Mouse (Mus musculus) intestine, embryonic 14.5 days (tissue): ENCODE results near the gene Aldh4a1. TPM values are rescaled to one million over a fixed set of nuclear protein-coding genes. Genes with fewer than 3 reads are reported as not detected.

Experiments
- ATAC-seq: fragments of 200-750 bp; cut with Nextera tagmentation; replicated peaks from 2 replicates; pipeline ENCODE4 v1.8.0; 2017; ENCODE audit warnings: low read depth, moderate number of reproducible peaks, moderate TSS enrichment, moderate library complexity; ENCODE audit not compliant: low FRiP score, low TSS enrichment
- DNase-seq: peaks from one replicate; pipeline ENCODE4 v3.0.0-alpha.2; 2018; ENCODE audit warnings: low spot score
- H3K27ac ChIP-seq: fragments of 300-500 bp; sonication (generic); 2 replicates; pipeline ENCODE4 v1.5.1; 2014; ENCODE audit warnings: low read depth, mild to moderate bottlenecking, control low read depth
- H3K27me3 ChIP-seq: fragments of 300-500 bp; sonication (generic); replicated peaks from 2 replicates; pipeline ENCODE4 v1.6.1; 2014; ENCODE audit warnings: low read length, control low read depth; ENCODE audit not compliant: control insufficient read depth, insufficient read depth
- H3K36me3 ChIP-seq: fragments of 300-500 bp; sonication (generic); 2 replicates; pipeline ENCODE4 v1.6.1; 2014; ENCODE audit warnings: low read length, control low read depth; ENCODE audit not compliant: control insufficient read depth, insufficient read depth
- H3K4me1 ChIP-seq: fragments of 300-500 bp; sonication (generic); replicated peaks from 2 replicates; pipeline ENCODE4 v1.6.1; 2014; ENCODE audit warnings: low read length, control low read depth, mixed read lengths; ENCODE audit not compliant: control insufficient read depth, insufficient read depth
- H3K4me2 ChIP-seq: fragments of 300-500 bp; sonication (generic); 2 replicates; pipeline ENCODE4 v1.6.1; 2014; ENCODE audit warnings: low read length
- H3K4me3 ChIP-seq: fragments of 300-500 bp; sonication (generic); 2 replicates; pipeline ENCODE4 v1.5.1; 2014; ENCODE audit warnings: low read depth, low read length, control low read depth, mixed read lengths
- H3K9ac ChIP-seq: fragments of 300-500 bp; sonication (generic); 2 replicates; pipeline ENCODE4 v1.6.1; 2014; ENCODE audit warnings: mild to moderate bottlenecking, low read length
- H3K9me3 ChIP-seq: fragments of 300-500 bp; sonication (generic); 2 replicates; pipeline ENCODE4 v1.6.1; 2016; ENCODE audit warnings: low read length, control low read depth; ENCODE audit not compliant: control insufficient read depth
- WGBS: fragments of 180-500 bp; shearing (Covaris S2); extraction: QIAGEN DNeasy Blood & Tissue Kit; methylation state at CpG from one replicate; pipeline ENCODE4 v1.1.7; 2014; 5-methylcytosine and 5-hydroxymethylcytosine counted together
- polyA plus RNA-seq: library from polyadenylated mRNA; unstranded; fragments of >200 nt; fragmentation: Nextera tagmentation; extraction: Ambion mirVana; gene quantifications from 2 replicates; pipeline ENCODE4 v1.2.1, GENCODE M21; 2014

Aldh4a1 gene
- polyA plus RNA-seq, 1 experiment from 2014 or later: 11.0 TPM

GRCm38 (mm10) chr4:139578389-139578788 is 44.3 kb upstream of the Aldh4a1 start:
- no peak overlapping the region for H3K9ac ChIP-seq
- no peak for ATAC-seq
- H3K9me3 ChIP-seq: no peaks in the 10 kb centered on the region
- no peak overlapping the region for H3K27ac ChIP-seq
- no peaks in the 10 kb centered on the region for H3K27me3 ChIP-seq
- 88% methylated on average over 8 of the region's 8 CpGs for WGBS
- no peak overlapping the region for H3K4me3 ChIP-seq
- H3K4me2 ChIP-seq: no peak overlapping the region
- H3K36me3 ChIP-seq: no peaks in the 10 kb centered on the region
- peaks cover 70% of the 10 kb centered on the region for H3K4me1 ChIP-seq
- no peak for DNase-seq

- Histone ChIP-seq H3K27ac (no peak overlapping the region), H3K27me3 (no peaks in the 10 kb centered on the region), H3K4me2 (0 out of 2 replicates have a peak overlapping the region, but pooled peaks have one; percentile 11), H3K4me3 (no peak overlapping the region), H3K36me3 (no peaks in the 10 kb centered on the region), H3K4me1 (peaks cover 65% of the 10 kb centered on the region), H3K9ac (no peak overlapping the region), H3K9me3 (no peaks in the 10 kb centered on the region)
- no peak for DNase-seq
- WGBS: 51% methylated on average over 10 of the region's 10 CpGs
- ATAC-seq: no peak
Observed at GRCm38 (mm10) chr4:139579003-139579402, 43.7 kb upstream of the Aldh4a1 start.

GRCm38 (mm10) chr4:139579466-139579865 is 43.2 kb upstream of the Aldh4a1 start:
- H3K27ac ChIP-seq: peak overlapping the region; percentile 97; the same call in 1 of the 2 replicates
- no peaks in the 10 kb centered on the region for H3K9me3 ChIP-seq
- ATAC-seq (no peak), DNase-seq (no peak)
- no peak overlapping the region for H3K4me2 ChIP-seq
- H3K9ac ChIP-seq: no peak overlapping the region
- H3K27me3 ChIP-seq: no peaks in the 10 kb centered on the region
- WGBS: 47% methylated on average over 6 of the region's 6 CpGs
- no peaks in the 10 kb centered on the region for H3K36me3 ChIP-seq
- no peak overlapping the region for H3K4me3 ChIP-seq
- H3K4me1 ChIP-seq: peaks cover 65% of the 10 kb centered on the region

- Histone ChIP-seq H3K9me3 (no peaks in the 10 kb centered on the region), H3K9ac (peak overlapping the region; percentile 42), H3K4me2 (peak overlapping the region; percentile 49), H3K27ac (peak overlapping the region; percentile 97), H3K36me3 (no peaks in the 10 kb centered on the region), H3K4me1 (peaks cover 71% of the 10 kb centered on the region), H3K4me3 (peak overlapping the region; percentile 9), H3K27me3 (no peaks in the 10 kb centered on the region)
- peak; percentile 62 for ATAC-seq
- WGBS: 10% methylated on average over 15 of the region's 15 CpGs
- peak; percentile 75 for DNase-seq
Observed at GRCm38 (mm10) chr4:139580663-139581336, 41.9 kb upstream of the Aldh4a1 start.

DNA sequence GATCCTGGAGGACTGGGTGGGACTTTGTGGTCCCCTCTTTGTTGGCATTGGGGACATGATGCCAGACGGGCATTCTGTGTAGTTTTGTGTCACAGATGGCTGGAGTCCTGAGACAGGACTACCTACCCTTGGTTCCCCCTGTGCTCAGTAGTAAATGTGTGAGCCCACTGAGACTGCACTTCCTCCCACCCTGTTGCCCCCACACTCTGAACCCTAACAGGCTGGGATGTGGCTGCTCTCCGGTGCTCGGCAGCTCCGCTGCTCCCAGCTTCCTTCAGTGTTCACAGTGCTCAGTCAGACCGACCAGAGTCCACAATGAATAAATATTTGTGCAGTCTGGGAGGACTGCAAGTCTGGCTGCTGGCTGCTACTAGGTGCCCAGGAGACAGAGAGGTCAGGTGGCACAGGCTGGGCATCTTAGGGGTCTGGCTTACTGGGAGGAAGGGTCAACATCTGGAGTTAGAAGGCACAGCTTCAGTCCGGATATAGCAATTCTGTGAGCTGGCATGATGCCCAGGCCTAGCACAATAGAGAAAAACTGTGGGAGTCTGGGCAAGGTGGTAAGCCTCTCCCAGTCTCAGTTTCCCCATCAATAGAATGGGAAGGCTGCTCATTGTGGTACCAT is 41.1 kb upstream of the Aldh4a1 start:
- Histone ChIP-seq H3K9ac (peak overlapping the region; percentile 42), H3K27ac (peak overlapping the region; percentile 97), H3K27me3 (no peaks in the 10 kb centered on the region), H3K9me3 (no peaks in the 10 kb centered on the region), H3K4me3 (peak overlapping the region; percentile 9; the same call in 1 of the 2 replicates), H3K4me2 (peak overlapping the region; percentile 49), H3K36me3 (no peaks in the 10 kb centered on the region), H3K4me1 (peaks cover 68% of the 10 kb centered on the region)
- ATAC-seq (no peak), DNase-seq (no peak)
- 8% methylated on average over 6 of the region's 6 CpGs for WGBS

DNA sequence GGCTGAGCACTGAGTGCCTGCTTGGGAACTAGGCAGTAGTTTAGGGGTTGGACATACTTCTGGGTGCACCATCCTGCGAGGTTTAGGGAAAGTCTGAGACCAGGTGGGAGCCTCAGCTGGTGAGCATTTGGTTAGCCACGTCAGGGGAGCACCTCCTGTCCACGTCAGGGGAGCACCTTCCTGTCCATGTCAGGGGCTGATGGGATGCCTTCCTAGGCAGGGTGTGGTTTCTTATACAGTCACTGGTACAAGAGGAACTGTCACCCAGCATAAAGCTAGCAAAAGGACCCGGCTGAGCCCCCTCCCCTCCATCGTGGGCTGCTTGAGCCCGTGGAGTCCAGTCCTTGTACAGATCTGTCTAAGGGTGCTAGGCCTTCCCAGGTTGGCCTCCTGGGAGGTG is 40.3 kb upstream of the Aldh4a1 start:
- no peak overlapping the region for H3K9ac ChIP-seq
- H3K4me1 ChIP-seq: peaks cover 60% of the 10 kb centered on the region

GRCm38 (mm10) chr4:139582903-139583302 is 39.8 kb upstream of the Aldh4a1 start:
- H3K4me3 ChIP-seq: no peak overlapping the region
- no peak for ATAC-seq
- WGBS: 67% methylated on average over 3 of the region's 3 CpGs
- H3K4me2 ChIP-seq: no peak overlapping the region
- no peak overlapping the region; the same call in 1 of the 2 replicates for H3K27ac ChIP-seq
- no peak for DNase-seq
- H3K36me3 ChIP-seq: no peaks in the 10 kb centered on the region
- peaks cover 59% of the 10 kb centered on the region for H3K4me1 ChIP-seq
- no peaks in the 10 kb centered on the region for H3K9me3 ChIP-seq
- no peak overlapping the region for H3K9ac ChIP-seq
- no peaks in the 10 kb centered on the region for H3K27me3 ChIP-seq

More for the DNA sequence above, 40.3 kb upstream of the Aldh4a1 start:
- H3K9me3 ChIP-seq: no peaks in the 10 kb centered on the region
- no peaks in the 10 kb centered on the region for H3K27me3 ChIP-seq
- 82% methylated on average over 6 of the region's 6 CpGs for WGBS
- DNase-seq (no peak), ATAC-seq (no peak)
- no peaks in the 10 kb centered on the region for H3K36me3 ChIP-seq
- H3K27ac ChIP-seq: peak overlapping the region; percentile 22; the same call in 1 of the 2 replicates
- H3K4me2 ChIP-seq: no peak overlapping the region
- H3K4me3 ChIP-seq: no peak overlapping the region

GRCm38 (mm10) chr4:139583629-139584245 is 38.9 kb upstream of the Aldh4a1 start:
- Histone ChIP-seq H3K4me2 (no peak overlapping the region), H3K4me1 (peaks cover 57% of the 10 kb centered on the region), H3K36me3 (no peaks in the 10 kb centered on the region), H3K9me3 (no peaks in the 10 kb centered on the region), H3K9ac (no peak overlapping the region), H3K27ac (no peak overlapping the region), H3K27me3 (no peaks in the 10 kb centered on the region), H3K4me3 (no peak overlapping the region)
- WGBS: 82% methylated on average over 11 of the region's 11 CpGs
- ATAC-seq: no peak
- no peak for DNase-seq
